Mouse (Mus musculus): ENCODE data around the gene Sart1. TPM values are rescaled to one million over a fixed set of nuclear protein-coding genes. Genes with fewer than 3 reads are reported as not detected.

Sart1 gene
- polyA plus RNA-seq, 2 experiments: 66.4 to 67.1 TPM

- Histone ChIP-seq H3K4me3 (replicated peaks; ENCODE audit: low read length) (no peak overlapping the region), H3K4me2 (replicated peaks; ENCODE audit: low read depth, low read length, severe bottlenecking) (no peak overlapping the region), H3K27me3 (ENCODE audit: control insufficient read depth, insufficient read depth, low read length) (no peaks in the 10 kb centered on the region), H3K9ac (ENCODE audit: low read depth, low read length, severe bottlenecking) (no peak overlapping the region), H3K36me3 (ENCODE audit: control insufficient read depth, insufficient read depth, low read length) (peaks cover 72% of the 10 kb centered on the region), H3K4me1 (ENCODE audit: control insufficient read depth, insufficient read depth, low read length) (peaks cover 11% of the 10 kb centered on the region), H3K27ac (replicated peaks; ENCODE audit: low read depth, low read length) (no peak overlapping the region), H3K9me3 (ENCODE audit: control insufficient read depth, low read length) (no peaks in the 10 kb centered on the region)
- TF ChIP-seq POLR2A (IDR thresholded peaks at IDR 0.05; ENCODE audit: borderline replicate concordance, extremely low read depth, insufficient read depth, insufficient read length): no peak
- 90% methylated on average over 12 of the region's 12 CpGs for WGBS
- DNase-seq (ENCODE audit: low spot score): no peak
- no peak for ATAC-seq (ENCODE audit: low FRiP score, low read depth)
These were observed 5.2 kb downstream of the Sart1 start for GRCm38 (mm10) chr19:5383326-5383725.

DNA sequence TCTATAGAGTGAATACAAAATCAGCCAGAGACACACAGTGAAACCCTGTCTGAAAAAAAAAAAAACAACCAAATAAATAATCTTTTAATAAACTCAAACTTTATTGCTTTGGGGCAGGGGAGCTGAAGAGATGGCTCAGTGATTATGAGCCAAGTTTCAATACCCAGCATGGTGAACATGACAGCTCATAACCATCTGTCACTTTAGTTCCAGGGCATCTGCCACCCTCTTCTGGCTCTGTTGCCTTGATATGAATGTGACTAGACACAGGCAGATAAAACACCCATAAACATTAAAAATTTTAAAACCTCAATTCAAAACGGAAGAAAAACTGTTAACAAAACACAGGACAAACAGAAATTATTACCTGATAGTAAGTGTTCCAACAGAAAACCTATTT is 11.1 kb downstream of the Sart1 start:
- H3K27me3 ChIP-seq (ENCODE audit: control insufficient read depth, insufficient read depth, low read length): no peaks in the 10 kb centered on the region
- H3K36me3 ChIP-seq (ENCODE audit: control insufficient read depth, insufficient read depth, low read length): peaks cover 72% of the 10 kb centered on the region
- no peak for DNase-seq (ENCODE audit: low spot score)
- H3K27ac ChIP-seq (replicated peaks; ENCODE audit: low read depth, low read length): no peak overlapping the region
- no peak overlapping the region for H3K9ac ChIP-seq (ENCODE audit: low read depth, low read length, severe bottlenecking)
- H3K4me1 ChIP-seq (ENCODE audit: control insufficient read depth, insufficient read depth, low read length): no peaks in the 10 kb centered on the region
- no peak overlapping the region for H3K4me3 ChIP-seq (replicated peaks; ENCODE audit: low read length)
- TF ChIP-seq POLR2A (IDR thresholded peaks at IDR 0.05; ENCODE audit: borderline replicate concordance, extremely low read depth, insufficient read depth, insufficient read length): no peak
- no peaks in the 10 kb centered on the region for H3K9me3 ChIP-seq (ENCODE audit: control insufficient read depth, low read length)
- 91% methylated on average over 1 of the region's 1 CpGs for WGBS
- ATAC-seq (ENCODE audit: low FRiP score, low read depth): no peak
- H3K4me2 ChIP-seq (replicated peaks; ENCODE audit: low read depth, low read length, severe bottlenecking): no peak overlapping the region

GRCm38 (mm10) chr19:5374748-5375147 is 13.8 kb downstream of the Sart1 start:
- DNase-seq (ENCODE audit: low spot score) (no peak), ATAC-seq (ENCODE audit: low FRiP score, low read depth) (no peak)
- H3K4me2 ChIP-seq (replicated peaks; ENCODE audit: low read depth, low read length, severe bottlenecking): no peak overlapping the region
- no peak overlapping the region for H3K4me3 ChIP-seq (replicated peaks; ENCODE audit: low read length)
- H3K9me3 ChIP-seq (ENCODE audit: control insufficient read depth, low read length): no peaks in the 10 kb centered on the region
- H3K9ac ChIP-seq (ENCODE audit: low read depth, low read length, severe bottlenecking): no peak overlapping the region
- peaks cover 72% of the 10 kb centered on the region for H3K36me3 ChIP-seq (ENCODE audit: control insufficient read depth, insufficient read depth, low read length)
- TF ChIP-seq POLR2A (IDR thresholded peaks at IDR 0.05; ENCODE audit: borderline replicate concordance, extremely low read depth, insufficient read depth, insufficient read length): no peak
- no peaks in the 10 kb centered on the region for H3K27me3 ChIP-seq (ENCODE audit: control insufficient read depth, insufficient read depth, low read length)
- no peak overlapping the region for H3K27ac ChIP-seq (replicated peaks; ENCODE audit: low read depth, low read length)
- WGBS: 77% methylated on average over 4 of the region's 4 CpGs
- no peaks in the 10 kb centered on the region for H3K4me1 ChIP-seq (ENCODE audit: control insufficient read depth, insufficient read depth, low read length)

GRCm38 (mm10) chr19:5374177-5374576 is 14.3 kb downstream of the Sart1 start:
- Histone ChIP-seq H3K4me3 (replicated peaks; ENCODE audit: low read length) (no peak overlapping the region), H3K9me3 (ENCODE audit: control insufficient read depth, low read length) (no peaks in the 10 kb centered on the region), H3K9ac (ENCODE audit: low read depth, low read length, severe bottlenecking) (no peak overlapping the region), H3K4me2 (replicated peaks; ENCODE audit: low read depth, low read length, severe bottlenecking) (no peak overlapping the region), H3K27me3 (ENCODE audit: control insufficient read depth, insufficient read depth, low read length) (no peaks in the 10 kb centered on the region), H3K4me1 (ENCODE audit: control insufficient read depth, insufficient read depth, low read length) (no peaks in the 10 kb centered on the region), H3K27ac (replicated peaks; ENCODE audit: low read depth, low read length) (no peak overlapping the region), H3K36me3 (ENCODE audit: control insufficient read depth, insufficient read depth, low read length) (peaks cover 72% of the 10 kb centered on the region)
- DNase-seq (ENCODE audit: low spot score) (no peak), ATAC-seq (ENCODE audit: low FRiP score, low read depth) (no peak)
- TF ChIP-seq POLR2A (IDR thresholded peaks at IDR 0.05; ENCODE audit: borderline replicate concordance, extremely low read depth, insufficient read depth, insufficient read length): no peak
- 84% methylated on average over 4 of the region's 4 CpGs for WGBS

GRCm38 (mm10) chr19:5372724-5373123 is 15.8 kb downstream of the Sart1 start:
- TF ChIP-seq POLR2A (IDR thresholded peaks at IDR 0.05; ENCODE audit: borderline replicate concordance, extremely low read depth, insufficient read depth, insufficient read length): no peak
- Histone ChIP-seq H3K27me3 (ENCODE audit: control insufficient read depth, insufficient read depth, low read length) (no peaks in the 10 kb centered on the region), H3K27ac (replicated peaks; ENCODE audit: low read depth, low read length) (no peak overlapping the region), H3K4me2 (replicated peaks; ENCODE audit: low read depth, low read length, severe bottlenecking) (no peak overlapping the region), H3K9me3 (ENCODE audit: control insufficient read depth, low read length) (no peaks in the 10 kb centered on the region), H3K4me3 (replicated peaks; ENCODE audit: low read length) (no peak overlapping the region), H3K36me3 (ENCODE audit: control insufficient read depth, insufficient read depth, low read length) (peaks cover 67% of the 10 kb centered on the region), H3K4me1 (ENCODE audit: control insufficient read depth, insufficient read depth, low read length) (peaks cover 6% of the 10 kb centered on the region; the same call in 1 of the 2 replicates), H3K9ac (ENCODE audit: low read depth, low read length, severe bottlenecking) (no peak overlapping the region)
- ATAC-seq (ENCODE audit: low FRiP score, low read depth): no peak
- no peak for DNase-seq (ENCODE audit: low spot score)
- WGBS: 91% methylated on average over 7 of the region's 7 CpGs

DNA sequence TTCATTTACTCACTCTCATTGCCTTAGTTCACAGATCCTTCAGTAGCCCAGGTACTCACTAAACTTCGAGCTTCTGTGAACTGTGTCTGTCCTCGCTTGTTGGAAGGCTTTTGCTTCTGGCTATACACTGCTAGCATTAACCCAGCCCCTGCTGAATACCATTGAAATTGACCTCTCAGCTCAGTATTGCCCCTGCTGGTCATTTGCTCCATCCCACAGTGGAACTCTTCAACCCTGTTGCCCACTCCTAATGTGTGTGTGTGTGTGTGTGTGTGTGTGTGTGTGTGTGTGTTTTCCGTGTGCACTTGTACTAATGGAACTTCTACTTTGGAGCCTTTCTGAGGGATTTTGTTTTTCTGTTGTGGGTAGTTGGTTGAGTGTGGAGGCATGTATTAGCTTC is 17.6 kb downstream of the Sart1 start:
- H3K27ac ChIP-seq (replicated peaks; ENCODE audit: low read depth, low read length): no peak overlapping the region
- DNase-seq (ENCODE audit: low spot score): no peak

More for the DNA sequence above, 17.6 kb downstream of the Sart1 start:
- Histone ChIP-seq H3K27me3 (ENCODE audit: control insufficient read depth, insufficient read depth, low read length) (no peaks in the 10 kb centered on the region), H3K4me2 (replicated peaks; ENCODE audit: low read depth, low read length, severe bottlenecking) (no peak overlapping the region), H3K36me3 (ENCODE audit: control insufficient read depth, insufficient read depth, low read length) (peaks cover 52% of the 10 kb centered on the region), H3K4me1 (ENCODE audit: control insufficient read depth, insufficient read depth, low read length) (peaks cover 9% of the 10 kb centered on the region), H3K4me3 (replicated peaks; ENCODE audit: low read length) (no peak overlapping the region), H3K9me3 (ENCODE audit: control insufficient read depth, low read length) (no peaks in the 10 kb centered on the region), H3K9ac (ENCODE audit: low read depth, low read length, severe bottlenecking) (no peak overlapping the region)
- WGBS: 81% methylated on average over 3 of the region's 3 CpGs
- no peak for TF ChIP-seq POLR2A (IDR thresholded peaks at IDR 0.05; ENCODE audit: borderline replicate concordance, extremely low read depth, insufficient read depth, insufficient read length)
- no peak for ATAC-seq (ENCODE audit: low FRiP score, low read depth)
